Mouse (Mus musculus) heart, embryonic 14.5 days (tissue): ENCODE results near the gene Il1a. TPM values are rescaled to one million over a fixed set of nuclear protein-coding genes. Genes with fewer than 3 reads are reported as not detected.

Experiments used
- ATAC-seq: fragments of 200-750 bp; cut with Nextera tagmentation; 2 replicates; pipeline ENCODE4 v1.8.0; 2017; ENCODE audit warnings: low read depth, moderate TSS enrichment; ENCODE audit not compliant: insufficient number of reproducible peaks, insufficient read depth, low FRiP score
- H3K27ac ChIP-seq, 2 experiments: fragments of 200-500 bp in 1 of 2; fragments of 300-500 bp in 1 of 2; sonication (generic) in 1 of 2; replicated peaks in 1 of 2; 2 replicates each; pipeline ENCODE4 v1.5.1; 2012 to 2014; ENCODE audit warnings: low read depth in 2 of 2, low read length in 2 of 2, control low read depth in 1 of 2, mild to moderate bottlenecking in 1 of 2, mixed read lengths in 1 of 2; ENCODE audit not compliant: control insufficient read depth in 1 of 2, insufficient read depth in 1 of 2
- H3K27me3 ChIP-seq: fragments of 300-500 bp; sonication (generic); 2 replicates; pipeline ENCODE4 v1.6.1; 2014; ENCODE audit warnings: mild to moderate bottlenecking, low read length, control low read depth; ENCODE audit not compliant: control insufficient read depth, insufficient read depth
- H3K36me3 ChIP-seq: fragments of 300-500 bp; sonication (generic); 2 replicates; pipeline ENCODE4 v1.6.1; 2014; ENCODE audit warnings: mild to moderate bottlenecking, control low read depth, low read length, mixed read lengths; ENCODE audit not compliant: control insufficient read depth, insufficient read depth
- H3K4me1 ChIP-seq, 2 experiments: fragments of 200-500 bp in 1 of 2; fragments of 300-500 bp in 1 of 2; sonication (generic) in 1 of 2; 2 replicates each; pipeline ENCODE4 v1.6.1; 2012 to 2014; ENCODE audit warnings: low read length in 2 of 2, control low read depth in 1 of 2, mixed read lengths in 1 of 2; ENCODE audit not compliant: control insufficient read depth in 2 of 2, insufficient read depth in 2 of 2
- H3K4me2 ChIP-seq: fragments of 300-500 bp; sonication (generic); 2 replicates; pipeline ENCODE4 v1.6.1; 2014; ENCODE audit warnings: mild to moderate bottlenecking, low read length
- H3K4me3 ChIP-seq, 2 experiments: fragments of 200-500 bp in 1 of 2; fragments of 300-500 bp in 1 of 2; sonication (generic) in 1 of 2; 2 replicates each; pipeline ENCODE4 v1.5.1; 2012 to 2014; ENCODE audit warnings: low read length in 2 of 2, mild to moderate bottlenecking in 2 of 2, control low read depth in 1 of 2, low read depth in 1 of 2, moderate library complexity in 1 of 2; ENCODE audit not compliant: control insufficient read depth in 1 of 2, insufficient read depth in 1 of 2
- H3K9ac ChIP-seq: fragments of 300-500 bp; sonication (generic); 2 replicates; pipeline ENCODE4 v1.6.1; 2014; ENCODE audit warnings: mild to moderate bottlenecking, low read length
- H3K9me3 ChIP-seq: fragments of 300-500 bp; sonication (generic); 2 replicates; pipeline ENCODE4 v1.6.1; 2016; ENCODE audit warnings: low read length, control low read depth; ENCODE audit not compliant: control insufficient read depth
- WGBS: fragments of 180-500 bp; shearing (Covaris S2); extraction: QIAGEN DNeasy Blood & Tissue Kit; methylation state at CpG from one replicate; pipeline ENCODE4 v1.1.7; 2014; 5-methylcytosine and 5-hydroxymethylcytosine counted together
- polyA plus RNA-seq: library from polyadenylated mRNA; unstranded; fragments of >200 nt; fragmentation: Nextera tagmentation; extraction: Ambion mirVana; gene quantifications from 2 replicates; pipeline ENCODE4 v1.2.1, GENCODE M21; 2014

Gene Il1a
- polyA plus RNA-seq, 1 experiment from 2014 or later = 0.31 TPM

DNA sequence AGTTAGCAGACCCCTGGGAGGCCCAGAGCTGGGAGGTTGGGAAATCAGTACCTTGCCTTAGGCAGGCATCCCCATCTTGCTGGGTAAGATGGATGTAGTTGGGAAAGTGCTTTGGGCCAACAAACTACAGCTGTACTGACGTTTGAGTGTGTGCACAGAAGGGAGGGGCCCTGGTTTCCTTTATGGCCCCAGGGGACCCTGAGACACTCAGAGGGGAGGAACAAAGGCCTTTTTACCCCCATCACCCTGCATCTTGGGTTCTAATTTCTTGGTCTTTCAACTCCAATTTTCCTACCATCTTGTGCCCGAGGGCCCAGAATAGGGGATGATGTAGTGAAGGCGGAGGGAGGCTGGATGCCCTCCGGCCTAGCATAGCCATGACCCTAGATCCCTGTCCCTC, 53.8 kb downstream of the Il1a start:
- WGBS = 80% methylated on average over 4 of the region's 4 CpGs

DNA sequence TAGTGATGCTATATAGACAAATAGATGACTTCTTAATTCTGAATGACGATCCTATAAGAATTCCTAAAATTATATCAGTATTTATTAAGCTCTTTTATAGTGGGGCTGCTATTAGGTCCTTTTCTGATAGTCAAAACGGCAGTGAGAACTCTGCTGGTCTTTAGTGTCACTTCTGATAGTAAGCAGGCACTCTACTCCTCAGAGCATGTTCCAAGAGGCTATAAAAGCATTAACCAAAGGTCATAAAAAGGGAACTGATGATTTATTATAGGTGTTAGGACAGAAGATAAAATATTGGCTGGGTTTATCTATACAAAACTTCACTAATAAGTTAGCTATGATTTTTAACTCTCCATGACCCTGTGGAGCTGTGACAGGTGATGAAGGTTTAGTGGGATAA, 55.7 kb downstream of the Il1a start:
- Histone ChIP-seq H3K27ac (no peak overlapping the region), H3K36me3 (no peaks in the 10 kb centered on the region), H3K4me2 (no peak overlapping the region), H3K27me3 (no peaks in the 10 kb centered on the region), H3K4me1 (no peaks in the 10 kb centered on the region; a peak in 1 of 4 replicates), H3K9ac (no peak overlapping the region), H3K9me3 (no peaks in the 10 kb centered on the region), H3K4me3 (no peak overlapping the region)
- ATAC-seq = no peak
- WGBS = 52% methylated on average over 2 of the region's 2 CpGs

More for the DNA sequence above, 53.8 kb downstream of the Il1a start:
- Histone ChIP-seq H3K36me3 (no peaks in the 10 kb centered on the region), H3K4me2 (no peak overlapping the region), H3K4me3 (no peak overlapping the region), H3K27ac (no peak overlapping the region), H3K27me3 (no peaks in the 10 kb centered on the region), H3K9ac (no peak overlapping the region), H3K9me3 (no peaks in the 10 kb centered on the region), H3K4me1 (no peaks in the 10 kb centered on the region; a peak in 1 of 4 replicates)
- ATAC-seq = no peak

DNA sequence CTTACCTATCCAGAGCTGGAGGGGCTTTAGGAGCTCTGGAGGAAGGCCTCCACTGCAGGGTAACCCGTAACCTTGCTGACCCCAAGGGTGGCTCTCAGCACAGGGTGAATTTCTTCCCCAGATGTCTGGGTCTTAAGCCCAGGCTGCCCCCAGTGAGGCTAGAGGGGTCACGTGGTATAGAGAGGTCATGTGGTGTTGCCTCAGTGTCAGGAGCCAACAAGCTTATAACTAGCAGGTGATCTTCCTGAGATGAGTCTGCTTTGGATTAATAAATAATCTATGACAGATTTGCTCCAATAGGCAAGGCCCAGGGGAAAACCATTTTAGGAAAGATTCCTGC, 56.2 kb downstream of the Il1a start:
- no peak overlapping the region for H3K4me3 ChIP-seq
- 69% methylated on average over 2 of the region's 2 CpGs for WGBS

DNA sequence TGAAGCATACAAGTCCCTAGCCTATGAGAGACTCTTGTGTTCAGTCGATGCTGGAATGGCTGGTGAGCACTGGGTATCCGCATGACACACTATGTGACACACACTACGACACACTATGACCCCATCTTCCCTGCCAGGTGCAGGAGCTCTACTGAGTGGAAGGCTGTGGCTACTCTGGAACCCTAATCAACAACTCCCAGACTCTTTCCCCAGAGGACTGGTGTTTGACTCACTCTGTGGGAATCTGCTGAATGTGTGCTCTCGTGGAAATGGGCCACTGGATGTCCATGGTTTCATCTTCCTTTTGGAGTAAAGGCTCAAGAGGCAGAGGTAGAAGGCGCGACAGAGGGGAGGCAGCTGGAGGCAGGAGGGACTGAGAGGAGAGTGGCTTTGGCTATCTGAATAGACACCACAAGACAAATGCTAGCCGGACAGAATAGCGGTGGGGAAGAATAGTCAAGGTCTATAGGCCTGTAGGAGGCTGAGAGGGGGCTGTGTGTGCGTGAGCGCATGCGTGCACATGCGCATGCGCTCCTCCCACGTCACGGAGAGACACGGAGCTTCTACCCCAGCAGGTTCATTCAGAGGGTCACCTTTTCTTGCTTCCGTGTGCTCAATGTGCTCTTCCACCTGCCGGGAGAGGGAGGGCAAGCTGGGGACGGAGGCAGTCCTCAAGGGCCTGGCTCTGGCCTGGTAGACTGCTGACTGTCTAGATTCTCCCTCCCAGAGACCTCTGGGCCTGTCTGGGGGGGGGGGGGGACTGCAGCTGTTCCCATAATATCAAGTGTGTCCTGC, 56.7 kb downstream of the Il1a start:
- no peaks in the 10 kb centered on the region for H3K36me3 ChIP-seq
- H3K27me3 ChIP-seq = no peaks in the 10 kb centered on the region
- no peak overlapping the region for H3K9ac ChIP-seq
- peaks cover 0 to 2% of the 10 kb centered on the region in 2 experiments; a peak in 1 of 4 replicates for H3K4me1 ChIP-seq
- ATAC-seq = no peak
- H3K4me3 ChIP-seq = no peak overlapping the region
- WGBS = 83% methylated on average over 19 of the region's 19 CpGs
- no peak overlapping the region for H3K4me2 ChIP-seq
- H3K9me3 ChIP-seq = no peaks in the 10 kb centered on the region
- H3K27ac ChIP-seq = no peak overlapping the region

More for the DNA sequence above, 56.2 kb downstream of the Il1a start:
- Histone ChIP-seq H3K4me1 (no peaks in the 10 kb centered on the region; a peak in 1 of 4 replicates), H3K27ac (no peak overlapping the region), H3K4me2 (no peak overlapping the region), H3K9me3 (no peaks in the 10 kb centered on the region), H3K9ac (no peak overlapping the region), H3K36me3 (no peaks in the 10 kb centered on the region), H3K27me3 (no peaks in the 10 kb centered on the region)
- ATAC-seq = no peak

Other genes starting within 250 kb of the Il1a start
- gene Ttl, start 244.0 kb downstream of the Il1a start, polyA plus RNA-seq = 9.2 and 10.7 TPM in 2 replicates
- 12.1 and 14.0 TPM in 2 replicates for gene Polr1b, start 209.0 kb downstream of the Il1a start, polyA plus RNA-seq
- 20.9 and 23.8 TPM in 2 replicates for gene Chchd5, start 180.3 kb downstream of the Il1a start, polyA plus RNA-seq
- 21.6 and 22.0 TPM in 2 replicates for gene Slc20a1, start 111.2 kb downstream of the Il1a start, polyA plus RNA-seq
- gene Ckap2l, start 12.8 kb downstream of the Il1a start, polyA plus RNA-seq = 42.8 and 45.2 TPM in 2 replicates
- gene Il1b, start 61.2 kb upstream of the Il1a start, polyA plus RNA-seq = 0.24 and 0.39 TPM in 2 replicates
- gene F830045P16Rik, start 226.6 kb upstream of the Il1a start, polyA plus RNA-seq = not detected in 2 replicates